Mouse (Mus musculus) forebrain, embryonic 12.5 days (tissue): ENCODE measurements at regions not wholly inside any gene's neighbourhood (a gene's known extent, or its start where the extent isn't known, plus 50 kb on each side); places are given as distances from the start of the nearest gene placed in this dataset.

ENCODE experiments used
- ATAC-seq: fragments of 200-750 bp; cut with Nextera tagmentation; 2 replicates; pipeline ENCODE4 v1.8.0; 2017; ENCODE audit warnings: moderate TSS enrichment; ENCODE audit not compliant: low FRiP score
- H3K27ac ChIP-seq: fragments of 300-500 bp; sonication (generic); 2 replicates; pipeline ENCODE4 v1.5.1; 2016; ENCODE audit warnings: mild to moderate bottlenecking
- H3K27me3 ChIP-seq: fragments of 300-500 bp; sonication (generic); 2 replicates; pipeline ENCODE4 v1.6.1; 2016; ENCODE audit warnings: mild to moderate bottlenecking
- H3K36me3 ChIP-seq: fragments of 300-500 bp; sonication (generic); replicated peaks from 2 replicates; pipeline ENCODE4 v1.6.1; 2016; ENCODE audit warnings: mild to moderate bottlenecking
- H3K4me1 ChIP-seq: fragments of 300-500 bp; sonication (generic); 2 replicates; pipeline ENCODE4 v1.6.1; 2016
- H3K4me2 ChIP-seq: fragments of 300-500 bp; sonication (generic); 2 replicates; pipeline ENCODE4 v1.6.1; 2016; ENCODE audit warnings: mild to moderate bottlenecking, moderate library complexity
- H3K4me3 ChIP-seq: fragments of 300-500 bp; sonication (generic); replicated peaks from 2 replicates; pipeline ENCODE4 v1.5.1; 2016; ENCODE audit warnings: mild to moderate bottlenecking
- H3K9ac ChIP-seq: fragments of 300-500 bp; sonication (generic); 2 replicates; pipeline ENCODE4 v1.6.1; 2016; ENCODE audit warnings: mild to moderate bottlenecking
- H3K9me3 ChIP-seq: fragments of 300-500 bp; sonication (generic); 2 replicates; pipeline ENCODE4 v1.6.1; 2016
- WGBS: fragments of 180-500 bp; shearing (Covaris S2); methylation state at CpG from one replicate; pipeline ENCODE4 v1.1.7; 2016; 5-methylcytosine and 5-hydroxymethylcytosine counted together

DNA sequence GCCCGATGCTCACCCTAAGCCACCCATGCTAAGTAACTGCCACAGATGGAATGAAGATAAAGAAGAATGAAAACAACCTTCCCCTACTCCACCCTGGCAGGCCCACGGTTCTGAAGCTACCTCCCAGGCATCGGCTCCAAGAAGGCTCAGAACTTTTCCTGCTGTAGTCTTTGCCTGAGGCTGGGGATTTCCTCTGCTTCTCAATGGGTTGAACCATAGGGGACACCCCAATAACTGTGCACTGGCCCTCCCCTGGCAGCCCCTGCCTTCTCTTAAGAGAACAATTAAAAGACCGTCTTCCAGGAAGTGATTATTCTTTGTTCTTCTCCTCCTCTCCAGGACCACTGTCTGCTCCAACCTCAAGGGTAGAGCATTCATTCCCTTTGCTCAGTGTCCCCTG, 191.9 kb downstream of the Maf start:
- H3K4me2 ChIP-seq, result no peak overlapping the region
- H3K4me3 ChIP-seq, result no peak overlapping the region
- ATAC-seq, result no peak
- H3K9ac ChIP-seq, result no peak overlapping the region
- H3K27ac ChIP-seq, result no peak overlapping the region
- H3K9me3 ChIP-seq, result no peaks in the 10 kb centered on the region
- no peaks in the 10 kb centered on the region for H3K36me3 ChIP-seq
- H3K4me1 ChIP-seq, result no peaks in the 10 kb centered on the region
- no peaks in the 10 kb centered on the region for H3K27me3 ChIP-seq
- WGBS, result 76% methylated on average over 4 of the region's 4 CpGs

DNA sequence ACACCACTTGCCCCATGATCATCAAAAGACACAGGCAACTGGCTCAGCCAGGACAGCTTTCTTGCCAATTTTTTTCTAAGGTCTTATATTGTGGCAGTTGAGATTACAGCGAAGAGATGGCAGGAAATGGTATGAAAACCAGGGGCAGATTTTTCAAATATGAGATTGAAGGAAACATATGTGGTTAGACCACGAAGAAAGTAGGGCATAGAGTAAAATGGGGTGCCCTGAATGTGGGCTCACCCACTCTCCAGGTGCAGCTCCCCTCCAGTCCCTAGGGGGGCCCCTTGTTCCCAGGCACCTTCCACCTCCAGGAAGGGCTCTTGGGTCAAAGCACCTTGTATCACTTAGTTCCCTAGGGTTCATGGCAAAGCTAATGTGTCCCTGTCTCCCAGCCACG, 193.1 kb downstream of the Maf start:
- Histone ChIP-seq H3K27me3 (no peaks in the 10 kb centered on the region), H3K9ac (no peak overlapping the region), H3K4me1 (no peaks in the 10 kb centered on the region), H3K9me3 (no peaks in the 10 kb centered on the region), H3K36me3 (no peaks in the 10 kb centered on the region), H3K4me2 (no peak overlapping the region), H3K27ac (no peak overlapping the region), H3K4me3 (no peak overlapping the region)
- WGBS, result 79% methylated on average over 3 of the region's 3 CpGs
- no peak for ATAC-seq

DNA sequence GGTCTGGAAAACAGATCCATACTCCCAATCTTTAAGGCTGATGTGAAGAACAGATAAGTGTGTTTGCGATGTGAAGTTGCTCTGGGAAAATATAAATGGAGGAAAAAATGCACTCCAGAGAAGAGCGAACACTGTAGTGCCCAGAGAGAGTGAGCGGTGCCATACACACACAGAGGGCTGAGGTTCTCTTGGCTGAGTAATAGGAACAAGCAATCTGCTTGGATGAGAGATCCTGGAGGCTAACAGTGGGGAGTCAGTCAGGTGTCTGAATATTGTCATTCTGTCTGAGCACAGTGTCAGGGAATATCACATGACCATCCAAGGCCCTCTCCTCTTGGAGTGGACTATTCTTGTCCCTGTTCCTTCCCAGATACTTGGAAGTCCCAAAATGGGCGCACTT, 200.4 kb downstream of the Maf start:
- no peaks in the 10 kb centered on the region for H3K36me3 ChIP-seq
- WGBS, result 94% methylated on average over 4 of the region's 4 CpGs
- no peaks in the 10 kb centered on the region for H3K9me3 ChIP-seq
- H3K9ac ChIP-seq, result no peak overlapping the region
- no peaks in the 10 kb centered on the region for H3K4me1 ChIP-seq
- H3K27me3 ChIP-seq, result no peaks in the 10 kb centered on the region
- ATAC-seq, result no peak
- H3K4me2 ChIP-seq, result no peak overlapping the region
- H3K27ac ChIP-seq, result no peak overlapping the region
- no peak overlapping the region for H3K4me3 ChIP-seq

DNA sequence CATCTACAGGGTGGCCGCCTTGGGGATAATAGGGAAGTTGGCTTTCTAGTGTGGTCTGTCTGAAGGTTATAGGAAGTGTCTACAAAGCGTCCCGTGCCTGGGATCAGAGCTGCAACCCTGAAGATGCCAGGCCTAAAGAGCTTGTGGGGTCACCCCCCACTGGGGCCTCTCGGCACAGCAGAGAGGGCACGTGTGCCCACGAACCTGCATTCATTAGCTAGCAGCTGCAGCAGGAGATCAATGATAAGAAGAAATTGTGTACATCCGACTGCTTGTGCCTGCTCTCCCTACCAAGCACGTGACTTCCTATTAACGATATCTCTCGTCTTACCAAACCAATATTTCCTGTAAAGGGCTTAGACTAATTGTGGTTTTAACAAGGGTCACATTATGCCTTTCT, 200.9 kb downstream of the Maf start:
- H3K4me3 ChIP-seq, result no peak overlapping the region
- no peak overlapping the region for H3K27ac ChIP-seq
- no peak overlapping the region for H3K9ac ChIP-seq
- no peaks in the 10 kb centered on the region for H3K4me1 ChIP-seq
- no peaks in the 10 kb centered on the region for H3K9me3 ChIP-seq
- ATAC-seq, result no peak
- WGBS, result 72% methylated on average over 10 of the region's 10 CpGs
- H3K4me2 ChIP-seq, result no peak overlapping the region
- no peaks in the 10 kb centered on the region for H3K27me3 ChIP-seq
- no peaks in the 10 kb centered on the region for H3K36me3 ChIP-seq

DNA sequence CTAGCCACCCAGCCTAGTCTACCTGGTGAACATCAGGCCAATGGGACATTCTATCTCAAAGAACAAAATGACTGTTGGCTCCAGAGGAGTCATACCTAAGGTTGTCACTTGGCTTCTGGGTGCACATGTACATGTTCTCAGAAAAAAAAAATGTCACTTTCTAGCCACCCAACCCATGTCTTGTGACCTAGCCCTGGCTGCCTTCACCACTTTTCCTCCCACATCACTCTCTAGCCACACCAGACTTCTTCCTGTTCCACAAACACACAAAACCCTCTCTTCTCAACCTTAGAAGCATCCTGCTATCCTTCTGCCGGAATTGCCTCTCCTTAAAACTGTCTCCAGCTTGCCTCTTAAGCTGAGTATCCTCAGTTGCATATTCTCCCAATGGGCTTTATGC, 211.6 kb downstream of the Maf start:
- ATAC-seq, result no peak
- 91% methylated on average over 1 of the region's 1 CpGs for WGBS
- no peak overlapping the region for H3K27ac ChIP-seq
- no peaks in the 10 kb centered on the region for H3K4me1 ChIP-seq
- no peak overlapping the region for H3K4me2 ChIP-seq
- no peaks in the 10 kb centered on the region for H3K36me3 ChIP-seq
- no peaks in the 10 kb centered on the region for H3K27me3 ChIP-seq
- H3K4me3 ChIP-seq, result no peak overlapping the region
- no peak overlapping the region for H3K9ac ChIP-seq
- no peaks in the 10 kb centered on the region for H3K9me3 ChIP-seq

DNA sequence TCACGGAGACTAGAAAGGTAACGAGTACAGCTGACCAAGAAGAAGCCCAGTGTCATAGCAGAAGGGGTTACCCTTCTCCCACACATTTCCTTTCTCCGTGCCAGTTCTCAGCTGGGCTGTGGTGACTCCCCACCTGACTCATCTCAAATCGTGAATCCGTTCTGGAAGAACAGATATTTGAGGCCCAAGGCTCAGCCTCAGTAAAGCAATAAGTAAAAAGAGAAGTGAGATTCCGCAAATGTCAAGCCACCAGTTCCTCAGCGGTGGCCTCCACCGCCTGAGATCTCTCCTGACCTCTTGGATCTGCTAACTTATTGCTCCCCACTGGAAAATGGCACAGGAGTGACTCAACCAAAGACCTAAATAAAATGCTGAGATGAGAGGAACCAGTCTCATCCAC, 213.2 kb downstream of the Maf start:
- H3K27me3 ChIP-seq, result no peaks in the 10 kb centered on the region
- H3K9me3 ChIP-seq, result no peaks in the 10 kb centered on the region
- WGBS, result 96% methylated on average over 8 of the region's 8 CpGs
- H3K4me2 ChIP-seq, result no peak overlapping the region
- H3K9ac ChIP-seq, result no peak overlapping the region
- ATAC-seq, result no peak
- H3K27ac ChIP-seq, result no peak overlapping the region
- no peak overlapping the region for H3K4me3 ChIP-seq
- no peaks in the 10 kb centered on the region for H3K36me3 ChIP-seq
- H3K4me1 ChIP-seq, result no peaks in the 10 kb centered on the region

DNA sequence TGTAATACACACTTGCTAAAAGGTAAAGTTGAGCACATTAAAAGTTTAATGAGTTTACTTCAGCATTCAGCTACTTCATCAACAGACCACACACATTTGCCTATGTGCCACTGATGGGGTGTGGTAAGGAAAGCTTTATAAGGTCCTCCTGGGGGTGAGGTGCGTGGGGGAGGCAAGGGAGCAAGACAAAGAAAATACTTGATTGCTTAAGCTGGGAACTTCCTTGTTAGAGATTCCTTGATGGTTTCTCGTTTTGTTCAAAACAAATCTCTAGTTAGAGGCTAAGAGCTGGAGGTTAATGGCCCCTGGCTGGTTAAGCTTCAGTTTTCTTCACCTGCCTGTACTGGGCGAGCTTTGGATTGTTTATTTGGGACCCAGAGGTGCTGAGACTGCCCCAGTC, 220.7 kb downstream of the Maf start:
- Histone ChIP-seq H3K27me3 (no peaks in the 10 kb centered on the region), H3K4me1 (peaks cover 9% of the 10 kb centered on the region), H3K9ac (no peak overlapping the region), H3K4me3 (no peak overlapping the region), H3K27ac (no peak overlapping the region), H3K4me2 (no peak overlapping the region), H3K9me3 (no peaks in the 10 kb centered on the region), H3K36me3 (no peaks in the 10 kb centered on the region)
- ATAC-seq, result no peak
- 23% methylated on average over 3 of the region's 3 CpGs for WGBS

DNA sequence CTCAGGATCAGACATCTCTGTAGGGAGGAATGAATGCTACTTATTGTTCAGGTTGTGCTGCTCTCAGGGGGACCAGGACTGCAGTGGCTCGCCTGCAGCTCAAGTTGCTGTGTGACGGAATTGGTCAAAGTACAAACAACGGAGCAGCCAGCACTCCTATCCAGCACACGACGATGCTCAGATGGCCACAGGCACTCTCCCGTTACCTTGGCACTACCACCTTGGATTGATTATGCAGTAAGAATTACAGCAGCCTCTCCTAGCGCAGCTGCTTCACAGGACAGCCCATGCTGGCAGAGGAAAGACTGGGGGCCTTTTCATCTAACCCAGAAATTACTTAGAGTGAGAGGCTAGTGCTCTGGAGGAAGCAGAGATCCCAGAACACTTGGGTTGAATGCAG, 226.5 kb downstream of the Maf start:
- no peaks in the 10 kb centered on the region for H3K9me3 ChIP-seq
- H3K36me3 ChIP-seq, result no peaks in the 10 kb centered on the region
- no peak overlapping the region for H3K9ac ChIP-seq
- no peak overlapping the region for H3K4me3 ChIP-seq
- ATAC-seq, result no peak
- peaks cover 9% of the 10 kb centered on the region for H3K4me1 ChIP-seq
- no peak overlapping the region for H3K27ac ChIP-seq
- H3K27me3 ChIP-seq, result no peaks in the 10 kb centered on the region
- H3K4me2 ChIP-seq, result no peak overlapping the region
- WGBS, result 42% methylated on average over 7 of the region's 7 CpGs

DNA sequence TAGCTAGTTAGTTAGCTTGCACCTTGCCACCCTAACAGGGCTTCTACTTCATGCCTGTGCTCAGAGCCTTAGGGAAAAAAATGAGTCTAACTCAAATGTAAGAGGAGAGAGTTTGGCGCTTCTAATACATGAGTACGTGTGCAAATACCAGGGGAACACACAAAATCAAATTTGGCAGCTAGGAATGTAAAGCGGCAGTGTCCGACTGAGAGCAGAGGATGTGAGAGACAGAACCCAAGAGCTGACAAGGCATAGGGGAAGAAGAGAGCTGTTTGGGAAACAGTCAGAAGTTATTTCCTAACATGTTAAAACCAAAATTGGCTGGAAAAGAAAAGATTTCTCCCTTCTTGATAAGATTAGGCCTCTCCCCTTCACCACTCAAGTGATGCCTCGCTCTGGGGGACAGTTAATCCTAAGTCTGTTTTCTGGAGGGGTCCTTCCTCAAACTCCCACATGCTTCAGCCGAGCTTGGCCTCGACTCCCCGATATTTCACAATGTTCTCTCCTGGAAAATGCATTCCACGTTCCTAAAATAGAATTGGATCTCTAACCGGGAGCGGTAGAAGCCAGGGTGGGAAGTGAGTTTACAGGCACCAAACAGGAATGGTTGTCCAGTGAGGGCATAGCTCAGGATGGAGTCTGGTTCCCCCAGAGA, 229.1 kb downstream of the Maf start:
- no peak for ATAC-seq
- H3K27me3 ChIP-seq, result no peaks in the 10 kb centered on the region
- H3K4me3 ChIP-seq, result no peak overlapping the region
- H3K4me1 ChIP-seq, result peaks cover 9% of the 10 kb centered on the region
- WGBS, result 92% methylated on average over 11 of the region's 11 CpGs
- H3K27ac ChIP-seq, result no peak overlapping the region
- no peak overlapping the region for H3K9ac ChIP-seq
- H3K9me3 ChIP-seq, result no peaks in the 10 kb centered on the region
- H3K36me3 ChIP-seq, result no peaks in the 10 kb centered on the region
- H3K4me2 ChIP-seq, result no peak overlapping the region

DNA sequence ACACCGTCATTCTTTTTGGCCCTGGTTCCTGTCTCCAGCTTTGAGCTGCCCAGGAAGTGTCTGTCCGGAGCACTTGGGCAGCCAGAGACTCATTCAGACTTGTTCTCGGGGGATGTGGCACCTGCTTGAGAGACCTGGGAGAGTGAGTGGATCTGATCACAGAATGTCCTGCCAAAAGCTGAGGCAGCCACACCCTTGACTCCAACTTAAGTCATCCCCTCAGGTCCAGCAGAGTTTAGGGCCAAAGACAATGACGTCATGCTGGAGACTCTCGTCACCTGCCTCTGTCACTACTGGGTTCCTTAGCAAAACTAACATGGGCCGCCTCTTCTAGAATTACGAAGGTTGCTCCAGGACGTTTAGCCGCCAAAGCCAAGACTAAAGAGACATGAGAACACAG, 231.5 kb downstream of the Maf start:
- no peak for ATAC-seq
- Histone ChIP-seq H3K9me3 (no peaks in the 10 kb centered on the region), H3K27me3 (no peaks in the 10 kb centered on the region), H3K27ac (no peak overlapping the region), H3K4me1 (no peaks in the 10 kb centered on the region), H3K4me3 (no peak overlapping the region), H3K36me3 (no peaks in the 10 kb centered on the region), H3K9ac (no peak overlapping the region), H3K4me2 (no peak overlapping the region)
- WGBS, result 93% methylated on average over 9 of the region's 9 CpGs

DNA sequence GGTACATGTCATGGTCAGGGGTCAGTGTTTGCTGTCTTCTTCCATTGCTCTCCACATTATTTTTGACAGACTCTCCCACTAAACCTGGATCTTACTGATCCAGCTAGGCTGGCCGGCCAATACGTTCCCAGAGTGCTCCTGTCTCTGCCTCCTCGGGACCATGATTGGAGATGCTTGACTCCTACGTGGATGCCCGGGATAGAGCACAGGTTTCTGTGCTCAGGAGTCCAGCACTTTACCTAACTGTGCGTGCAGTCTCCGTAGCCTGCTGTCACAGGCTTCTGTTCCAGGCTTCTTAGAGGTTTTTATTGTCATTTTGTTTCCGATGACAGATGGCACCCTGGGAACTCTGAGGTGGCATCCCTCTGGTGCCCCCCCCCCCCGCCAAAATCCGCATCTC, 232.4 kb downstream of the Maf start:
- no peaks in the 10 kb centered on the region for H3K27me3 ChIP-seq
- no peaks in the 10 kb centered on the region for H3K4me1 ChIP-seq

DNA sequence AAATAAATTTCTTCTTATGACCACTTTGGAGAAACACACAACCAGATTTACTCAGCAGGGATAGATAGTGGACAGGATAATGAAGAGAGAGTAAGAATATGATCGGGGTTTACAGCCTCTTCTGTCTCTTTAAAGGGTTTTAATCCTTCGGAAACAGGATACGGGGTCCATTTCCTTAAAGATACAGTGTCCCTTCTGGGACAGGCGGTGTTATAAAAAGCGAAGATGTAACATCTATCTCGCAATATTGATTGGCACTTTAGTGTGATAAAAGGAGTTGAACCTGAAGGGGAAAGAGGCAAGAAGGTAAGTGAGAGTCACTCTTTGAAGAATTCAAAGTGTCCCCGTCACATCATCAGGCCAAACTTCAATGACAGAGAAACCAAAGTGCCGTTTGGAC, 233.6 kb downstream of the Maf start:
- no peak overlapping the region for H3K4me3 ChIP-seq
- 68% methylated on average over 8 of the region's 8 CpGs for WGBS
- H3K9ac ChIP-seq, result no peak overlapping the region
- ATAC-seq, result no peak
- no peaks in the 10 kb centered on the region for H3K27me3 ChIP-seq
- H3K9me3 ChIP-seq, result no peaks in the 10 kb centered on the region
- no peak overlapping the region for H3K27ac ChIP-seq
- H3K4me2 ChIP-seq, result no peak overlapping the region
- H3K36me3 ChIP-seq, result no peaks in the 10 kb centered on the region
- H3K4me1 ChIP-seq, result no peaks in the 10 kb centered on the region

More for the DNA sequence above, 232.4 kb downstream of the Maf start:
- H3K4me3 ChIP-seq, result no peak overlapping the region
- ATAC-seq, result no peak
- H3K27ac ChIP-seq, result no peak overlapping the region
- H3K9me3 ChIP-seq, result no peaks in the 10 kb centered on the region
- H3K9ac ChIP-seq, result no peak overlapping the region
- 85% methylated on average over 10 of the region's 10 CpGs for whole genome bisulfite sequencing
- no peaks in the 10 kb centered on the region for H3K36me3 ChIP-seq
- no peak overlapping the region for H3K4me2 ChIP-seq

DNA sequence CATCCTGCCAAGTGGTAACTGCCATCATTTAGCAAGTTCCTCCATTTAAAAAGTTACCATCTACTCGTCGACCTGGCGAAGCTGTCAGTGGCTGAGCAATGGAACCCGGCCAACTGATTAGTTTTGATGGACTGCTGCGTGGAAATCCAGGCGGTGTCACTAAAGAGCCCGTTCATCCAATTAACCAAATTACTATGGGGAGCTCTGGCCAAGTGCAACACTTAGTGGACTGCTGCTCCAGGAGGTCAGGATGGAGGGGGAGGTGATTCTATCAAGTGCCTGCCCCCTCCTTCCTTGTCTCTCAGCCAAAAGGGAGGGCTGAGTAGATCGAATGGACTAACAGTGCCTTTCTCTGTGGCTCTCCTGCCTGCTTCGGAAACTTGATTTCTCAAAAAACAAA, 241.0 kb downstream of the Maf start:
- ATAC-seq, result peak; percentile 60; the same call in 1 of the 2 replicates
- no peaks in the 10 kb centered on the region for H3K36me3 ChIP-seq
- peak overlapping the region; percentile 13; the same call in 1 of the 2 replicates for H3K4me2 ChIP-seq
- H3K9me3 ChIP-seq, result no peaks in the 10 kb centered on the region
- no peak overlapping the region for H3K9ac ChIP-seq
- peaks cover 16% of the 10 kb centered on the region for H3K4me1 ChIP-seq
- 0 out of 2 replicates have a peak overlapping the region, but pooled peaks have one; percentile 46 for H3K27ac ChIP-seq
- WGBS, result 22% methylated on average over 9 of the region's 9 CpGs
- H3K4me3 ChIP-seq, result no peak overlapping the region
- 0 out of 2 replicates have a peak, but pooled peaks cover 7% of the 10 kb centered on the region for H3K27me3 ChIP-seq
